Mouse (Mus musculus): ENCODE results near the gene A230050P20Rik. TPM values are rescaled to one million over a fixed set of nuclear protein-coding genes. Genes with fewer than 3 reads are reported as not detected.

The A230050P20Rik gene
- total RNA-seq, 2 experiments from 2014 or later: 19.1 to 20.4 TPM

DNA sequence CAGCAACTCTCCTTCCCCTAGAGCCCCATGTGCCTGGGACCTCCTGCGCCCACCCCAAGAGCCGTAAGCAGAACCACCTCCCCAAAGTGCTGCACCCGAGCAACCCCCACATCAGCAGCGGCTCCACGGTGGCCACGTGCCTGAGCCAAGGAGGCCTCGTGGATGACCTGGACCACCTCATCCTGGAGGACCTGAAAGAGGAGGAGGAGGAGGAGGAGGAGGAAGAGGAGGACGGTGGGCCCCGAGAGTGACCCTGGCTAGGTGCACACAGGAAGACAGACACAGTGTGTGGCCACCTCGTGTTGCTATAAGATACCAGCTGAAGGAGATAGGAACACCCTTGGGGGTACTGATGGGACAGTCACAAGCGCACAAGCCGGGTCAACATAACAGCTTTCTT is 5.1 kb downstream of the A230050P20Rik start:
- DNase-seq: no peak

DNA sequence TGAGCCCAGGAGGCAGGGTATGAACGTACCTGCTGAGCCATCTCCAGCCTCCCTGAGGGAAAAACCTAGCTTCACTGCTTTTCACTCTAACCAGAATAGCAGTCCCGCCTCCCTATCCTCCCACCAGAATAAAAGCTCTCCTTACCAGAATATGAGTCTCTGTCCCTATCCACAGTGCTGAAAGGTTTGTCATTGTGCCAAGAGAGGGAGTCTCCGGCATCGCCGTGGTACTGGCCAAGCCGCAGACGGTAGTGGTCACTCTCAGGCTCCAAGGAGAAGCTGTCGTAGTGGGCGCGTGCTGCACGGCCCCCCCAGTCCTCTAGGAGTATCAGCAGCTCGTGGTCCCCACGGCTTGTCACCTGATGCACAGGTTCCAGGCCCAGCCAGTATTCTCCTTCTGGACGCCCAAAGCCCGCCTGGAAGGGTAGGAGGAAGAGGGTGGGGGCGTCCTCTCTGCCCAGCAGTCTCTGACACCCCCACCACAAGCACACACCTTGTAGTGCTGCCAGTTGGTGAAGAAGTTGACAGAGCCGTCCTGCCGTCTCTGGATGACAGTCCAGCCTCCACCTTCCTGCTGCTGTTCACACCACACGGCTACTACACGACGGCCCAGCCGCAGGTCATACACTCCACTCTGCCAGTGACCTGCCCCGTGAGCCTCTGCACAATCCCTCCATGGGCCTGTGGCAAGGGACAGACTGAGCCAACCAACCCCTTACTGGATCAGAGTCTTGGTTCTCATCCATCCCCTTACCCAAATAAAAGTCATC is 6.8 kb downstream of the A230050P20Rik start:
- DNase-seq: no peak

DNA sequence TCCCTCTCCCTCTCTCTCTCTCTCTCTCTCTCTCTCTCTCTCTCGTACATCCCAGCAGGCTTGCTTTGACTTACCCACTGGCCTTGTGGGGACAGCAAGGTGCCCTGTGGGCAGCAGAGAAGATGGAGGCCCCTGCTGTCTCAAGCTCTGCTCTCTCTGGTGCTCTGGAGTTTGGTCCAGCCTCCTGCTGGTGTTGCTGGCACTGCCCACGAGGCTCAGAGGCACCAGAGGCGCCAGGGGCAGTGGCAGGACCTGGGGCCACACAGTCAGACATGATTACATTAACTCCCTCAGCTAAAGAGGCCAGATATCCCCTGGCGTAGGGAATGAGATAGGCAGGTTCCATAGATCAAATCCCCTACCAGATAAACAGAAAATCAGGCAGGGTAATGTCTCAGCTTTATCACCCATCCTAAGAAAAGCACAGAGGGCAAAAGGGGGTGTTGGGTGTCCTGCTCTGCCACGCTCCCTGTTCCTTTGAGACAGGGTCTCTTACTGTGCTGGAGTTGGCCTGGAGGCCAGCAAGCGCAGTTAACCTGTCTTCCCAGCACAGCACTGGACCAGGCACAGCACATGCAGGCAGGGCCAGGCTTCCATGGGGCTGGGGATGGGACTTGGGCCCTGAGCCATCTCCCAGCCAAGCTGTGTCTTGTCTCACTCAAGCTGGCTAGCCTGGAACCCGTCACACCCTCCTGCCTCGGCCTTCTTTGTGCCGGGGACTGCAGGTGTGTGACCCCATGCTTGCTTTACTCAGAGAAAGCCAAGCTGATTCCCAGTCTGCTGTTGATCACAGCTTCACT is 8.1 kb downstream of the A230050P20Rik start:
- DNase-seq: no peak

DNA sequence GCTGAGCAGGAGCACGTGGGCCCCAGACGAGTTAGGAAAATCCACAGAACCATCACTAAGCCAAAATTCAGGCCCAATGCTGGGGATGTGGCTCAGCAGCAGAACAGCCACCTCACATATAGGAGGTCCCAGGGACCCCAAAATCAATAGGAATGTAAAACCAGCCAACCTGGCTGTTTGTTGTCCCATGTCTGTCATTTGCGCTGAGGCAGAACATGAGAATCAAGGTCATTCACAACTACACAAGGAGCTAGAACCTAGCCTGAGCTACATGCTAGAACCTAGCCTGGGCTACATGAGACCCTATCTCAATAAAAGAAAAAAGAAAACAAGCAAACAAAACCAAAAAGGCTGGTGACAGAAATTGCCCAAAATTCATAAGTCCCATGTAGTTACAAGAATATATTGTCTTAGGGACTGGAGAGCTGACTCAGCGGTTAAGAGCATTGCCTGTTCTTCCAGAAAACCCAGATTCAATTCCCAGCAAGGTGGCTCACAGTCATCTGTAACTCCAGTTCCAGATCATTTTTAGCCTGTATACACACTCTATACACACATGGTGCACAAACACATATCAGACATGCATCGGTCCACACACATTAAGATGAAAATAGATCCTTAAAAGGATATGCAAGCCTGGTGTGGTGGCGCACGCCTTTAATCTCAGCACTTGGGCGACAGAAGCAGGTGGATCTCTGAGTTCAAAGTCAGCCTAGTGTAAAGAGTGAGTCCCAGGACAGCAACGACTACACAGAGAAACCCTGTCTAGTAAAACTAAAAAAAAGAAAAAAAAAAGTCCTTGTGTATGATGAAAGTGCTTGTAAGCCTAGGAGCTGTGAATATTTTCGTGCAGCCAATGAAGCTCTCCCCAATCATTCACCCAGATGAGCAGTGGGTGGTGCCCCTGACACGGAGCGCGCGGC is 8.9 kb downstream of the A230050P20Rik start:
- DNase-seq: no peak

DNA sequence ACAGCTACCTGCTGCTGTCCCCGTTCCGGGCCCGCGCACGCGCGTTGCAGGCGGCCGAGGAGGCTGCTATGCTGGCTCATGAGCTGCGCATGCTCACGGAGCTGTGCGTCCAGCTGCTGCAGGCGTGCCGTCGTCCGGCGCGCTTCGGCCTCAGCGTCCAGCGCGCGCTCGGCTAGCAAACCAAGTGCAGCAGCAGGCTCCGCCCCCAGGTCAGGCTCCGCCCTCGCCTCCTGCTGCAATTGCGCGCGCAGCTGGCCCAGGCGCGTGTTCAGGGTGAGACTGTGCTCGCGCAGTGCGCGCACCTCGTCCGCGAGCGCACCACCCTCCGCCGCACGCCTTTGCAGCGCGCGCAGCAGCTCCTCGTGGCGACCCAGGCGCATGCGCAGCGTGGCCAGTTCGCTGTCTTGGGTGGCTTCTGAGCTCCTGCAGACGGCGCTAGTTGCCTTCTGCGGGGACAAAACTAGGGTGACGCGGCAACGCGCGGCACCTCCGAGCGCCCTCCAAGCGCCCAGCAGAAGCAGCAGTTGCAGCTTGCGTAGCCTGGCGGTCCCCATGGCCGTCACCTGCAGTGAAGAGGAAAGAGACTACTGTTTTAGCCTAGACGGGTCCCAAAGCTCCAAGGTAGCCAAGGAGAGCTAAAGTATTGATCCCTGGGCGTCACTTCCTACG is 9.7 kb downstream of the A230050P20Rik start:
- peak; percentile 100 for DNase-seq

DNA sequence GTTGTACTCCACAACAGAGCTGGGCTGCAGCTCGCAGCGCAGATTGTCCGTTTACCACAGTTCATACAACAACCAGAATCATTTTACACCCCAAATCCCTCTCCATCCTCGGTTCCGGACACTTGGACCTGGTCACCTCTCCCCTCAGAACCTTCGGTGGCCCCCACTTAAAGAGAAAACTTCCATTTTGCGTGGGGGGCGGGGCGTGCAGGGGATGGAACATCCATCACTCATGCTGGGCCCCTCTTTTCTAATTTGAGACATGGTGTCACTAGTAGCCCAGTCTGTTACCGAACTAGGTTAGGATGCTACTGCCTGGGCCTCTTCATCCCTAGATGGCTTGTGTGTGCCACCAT is 10.2 kb downstream of the A230050P20Rik start:
- DNase-seq: peak in 1 of 2 experiments; percentile 48

DNA sequence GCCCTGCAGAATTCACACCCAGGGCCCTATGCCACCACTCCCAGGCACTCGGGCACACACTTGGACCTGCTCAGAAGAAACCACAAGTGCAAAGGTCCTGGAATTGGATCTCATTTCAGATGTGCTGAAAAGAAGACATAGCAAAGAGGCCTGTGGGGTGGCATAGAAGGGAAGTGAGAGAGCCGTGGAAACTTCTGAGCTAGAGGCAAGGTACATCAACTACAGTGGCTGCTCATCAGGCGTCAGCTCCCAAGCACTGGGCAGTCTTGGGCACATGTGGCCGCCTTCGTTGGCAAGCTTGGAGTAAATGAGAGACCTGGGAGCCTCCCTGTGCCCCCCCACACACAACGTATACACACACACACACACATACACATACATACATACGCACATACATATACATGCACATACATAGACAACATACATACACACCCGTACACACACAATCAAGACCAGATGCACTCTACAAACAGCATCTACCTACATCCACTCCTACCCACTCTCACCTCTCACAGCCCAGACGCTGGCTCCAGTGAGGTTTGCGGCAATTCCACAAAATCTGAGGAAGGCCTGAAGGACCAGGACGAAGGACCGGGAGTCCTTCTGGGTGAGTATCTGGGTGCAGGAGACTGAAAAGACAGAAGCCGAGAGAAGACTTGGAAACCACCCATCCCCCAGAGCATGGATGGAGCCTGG is 10.8 kb downstream of the A230050P20Rik start, which contains the start of gene Angptl6:
Gene Angptl6 (minus strand): TSS at position 631 of the 696 bp plus-strand sequence.
- DNase-seq: no peak

DNA sequence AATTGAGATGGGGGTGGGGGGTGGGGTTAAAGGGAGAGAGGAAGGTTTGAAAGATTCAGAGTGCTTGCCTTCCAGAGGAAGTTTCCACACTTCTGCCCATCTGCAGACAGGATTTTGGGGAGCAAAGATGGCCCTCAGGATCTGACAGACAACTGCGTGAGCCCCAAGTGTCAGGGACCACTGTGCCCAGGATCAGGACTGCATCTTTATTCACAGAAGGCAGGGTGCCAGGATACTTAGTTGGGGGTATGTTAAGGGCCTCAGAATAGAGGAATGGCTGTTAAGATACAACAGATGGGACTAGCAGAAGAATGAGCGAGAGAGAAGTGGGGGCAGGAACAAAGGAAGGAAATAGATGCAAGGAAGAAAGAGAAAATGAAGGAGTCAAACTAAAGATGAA is 18.1 kb downstream of the A230050P20Rik start:
- no peak for DNase-seq

DNA sequence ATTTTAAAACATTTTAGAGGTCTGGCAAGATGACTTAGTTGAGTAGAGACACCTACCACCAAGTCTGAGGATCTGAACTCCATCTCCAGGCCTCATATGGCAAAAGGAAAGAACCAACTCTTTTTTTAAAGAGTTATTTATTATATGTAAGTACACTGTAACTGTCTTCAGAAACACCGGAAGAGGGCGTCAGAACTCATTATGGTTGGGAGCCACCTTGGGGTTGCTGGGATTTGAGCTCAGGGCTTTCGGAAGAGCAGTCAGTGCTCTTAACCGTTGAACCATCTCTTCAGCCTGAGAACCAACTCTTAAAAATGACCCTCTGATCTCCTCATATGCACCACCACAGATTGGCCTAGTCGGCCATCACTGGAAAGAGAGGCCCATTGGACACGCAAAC is 18.7 kb downstream of the A230050P20Rik start:
- DNase-seq: no peak

DNA sequence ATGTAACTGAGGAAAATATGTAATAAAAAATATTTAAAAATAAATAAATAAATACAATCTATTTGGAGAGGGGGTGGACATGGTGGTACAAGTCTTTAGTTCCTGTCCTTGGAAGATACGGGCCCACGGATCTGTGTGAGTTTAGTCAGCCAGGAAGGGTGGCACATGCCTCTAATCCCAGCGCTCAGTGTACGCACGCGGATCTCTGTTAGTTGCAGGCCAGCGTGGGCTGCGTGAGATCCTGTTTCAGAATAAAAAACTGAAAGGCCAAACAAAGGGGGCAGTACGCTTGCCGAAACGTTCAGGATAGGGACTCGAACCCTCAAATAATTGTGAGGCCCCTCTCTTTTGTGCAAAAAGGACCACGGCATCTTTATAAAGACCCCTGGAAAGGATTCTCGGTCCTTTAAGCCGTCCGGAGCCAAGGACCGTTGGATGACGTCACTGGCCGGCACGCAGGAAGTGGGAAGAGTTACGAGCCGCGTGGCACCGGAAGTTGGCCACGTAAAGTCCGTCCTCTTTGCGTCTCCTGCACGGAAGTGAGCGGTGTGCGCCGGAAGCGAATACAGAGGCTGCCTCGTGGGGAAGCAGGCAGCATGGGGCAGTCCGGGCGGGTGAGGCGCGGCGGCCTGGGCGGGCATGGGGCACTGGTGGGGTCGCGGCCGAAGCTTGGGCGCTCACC is 19.4 kb downstream of the A230050P20Rik start, which contains the start of gene Ppan:
Gene Ppan (plus strand): TSS at position 472 of the 682 bp plus-strand sequence.
- peak; percentile 94 to 97 for DNase-seq

DNA sequence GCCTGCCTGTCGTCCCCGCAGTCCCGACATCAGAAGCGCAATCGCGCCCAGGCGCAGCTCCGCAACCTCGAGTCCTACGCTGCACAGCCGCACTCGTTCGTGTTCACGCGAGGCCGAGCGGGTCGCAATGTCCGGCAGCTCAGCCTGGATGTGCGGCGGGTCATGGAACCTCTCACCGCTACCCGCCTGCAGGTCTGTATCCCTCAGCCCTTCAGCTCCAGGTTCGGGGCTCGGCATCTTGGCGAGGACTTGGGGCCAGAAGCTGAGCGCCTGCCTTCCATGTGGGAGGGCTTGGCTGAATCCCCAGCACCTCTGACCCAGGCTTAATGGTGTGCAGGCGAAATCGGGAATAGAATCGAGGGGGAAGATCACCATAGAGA is 19.9 kb downstream of the A230050P20Rik start:
- peak in 1 of 2 experiments; percentile 46 for DNase-seq

DNA sequence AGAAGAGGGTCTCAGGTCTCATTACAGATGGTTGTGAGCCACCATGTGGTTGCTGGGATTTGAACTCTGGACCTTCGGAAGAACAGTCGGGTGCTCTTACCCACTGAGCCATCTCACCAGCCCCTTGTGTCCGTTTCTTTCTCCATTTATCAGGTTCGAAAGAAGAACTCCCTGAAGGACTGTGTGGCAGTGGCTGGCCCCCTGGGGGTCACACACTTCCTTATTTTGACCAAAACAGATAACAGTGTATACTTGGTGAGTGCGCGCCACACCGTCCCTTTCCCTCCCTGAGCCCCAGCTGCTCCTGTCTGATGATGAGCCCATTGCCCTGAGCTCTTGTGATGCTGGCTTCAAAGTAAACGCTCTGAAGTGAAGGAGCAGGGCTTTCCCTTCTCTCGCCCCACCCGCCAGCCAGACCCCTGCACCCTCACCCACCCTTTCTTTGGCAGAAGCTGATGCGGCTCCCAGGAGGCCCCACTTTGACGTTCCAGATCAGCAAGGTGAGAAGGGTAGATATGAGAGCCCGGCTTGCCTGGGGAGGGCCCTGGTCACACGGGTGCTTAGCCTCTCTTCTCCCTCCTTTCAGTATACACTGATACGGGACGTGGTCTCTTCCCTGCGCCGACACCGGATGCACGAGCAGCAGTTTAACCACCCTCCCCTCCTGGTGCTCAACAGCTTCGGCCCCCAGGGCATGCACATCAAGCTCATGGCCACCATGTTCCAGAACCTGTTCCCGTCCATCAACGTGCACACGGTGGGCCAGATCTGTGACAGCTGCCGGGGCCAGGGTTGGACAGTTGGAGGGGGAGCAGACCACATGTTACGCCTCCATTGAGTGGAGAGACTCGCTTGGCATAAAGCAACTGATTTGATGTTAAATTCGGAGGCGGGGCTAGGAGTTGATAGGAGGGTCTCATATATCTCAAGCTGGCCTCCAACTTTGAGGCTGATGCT is 21.0 kb downstream of the A230050P20Rik start:
- no peak for DNase-seq

DNA sequence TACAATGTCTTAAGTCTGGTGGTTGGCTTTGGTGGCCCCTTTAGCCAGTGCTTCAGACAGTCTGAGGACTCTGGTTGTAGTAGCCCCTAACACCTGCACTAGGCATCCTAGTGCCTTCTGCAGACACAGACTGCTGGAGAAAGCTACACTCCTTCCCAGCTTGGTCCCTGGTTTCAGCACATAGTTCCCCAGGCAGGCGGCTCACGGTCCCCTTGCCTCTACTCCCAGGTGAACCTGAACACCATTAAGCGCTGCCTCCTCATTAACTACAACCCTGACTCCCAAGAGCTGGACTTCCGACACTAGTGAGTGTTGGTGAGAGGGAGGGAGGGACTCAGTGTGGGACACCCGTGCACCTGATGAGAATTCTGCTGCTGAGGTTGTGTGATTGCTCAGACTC is 22.0 kb downstream of the A230050P20Rik start:
- no peak for DNase-seq

DNA sequence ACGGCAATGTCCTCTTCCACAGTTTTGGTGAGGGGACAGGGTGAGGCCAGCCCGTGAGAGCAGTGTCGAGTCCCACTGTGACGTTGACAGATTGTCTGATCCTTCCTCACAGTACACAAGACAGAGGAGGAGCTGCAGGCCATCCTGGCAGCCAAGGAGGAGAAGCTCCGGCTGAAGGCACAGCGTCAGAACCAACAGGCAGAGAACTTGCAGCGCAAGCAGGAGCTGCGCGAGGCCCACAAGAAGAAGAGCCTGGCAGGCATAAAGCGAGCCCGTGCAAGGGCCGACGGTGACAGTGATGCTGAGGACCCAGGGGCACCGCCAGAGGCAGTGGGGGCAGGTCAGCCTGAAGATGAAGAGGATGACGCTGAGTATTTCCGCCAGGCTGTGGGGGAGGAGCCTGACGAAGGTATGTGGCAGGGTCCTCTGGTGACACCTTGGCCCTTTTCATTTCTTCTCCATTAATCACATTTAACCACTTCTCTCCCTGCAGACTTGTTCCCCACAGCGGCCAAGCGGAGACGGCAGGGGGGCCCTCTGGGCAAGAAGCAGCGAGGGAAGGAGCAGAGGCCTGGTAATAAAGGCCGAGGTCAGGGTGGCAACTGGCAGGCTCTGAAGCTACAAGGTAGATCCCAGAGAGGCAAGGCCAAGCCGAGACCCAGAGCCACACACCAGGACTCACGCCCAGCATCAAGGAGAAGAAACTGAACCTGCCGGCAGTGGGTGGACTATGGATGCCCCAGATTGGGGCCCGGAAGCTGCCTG is 23.1 kb downstream of the A230050P20Rik start:
- DNase-seq: no peak

DNA sequence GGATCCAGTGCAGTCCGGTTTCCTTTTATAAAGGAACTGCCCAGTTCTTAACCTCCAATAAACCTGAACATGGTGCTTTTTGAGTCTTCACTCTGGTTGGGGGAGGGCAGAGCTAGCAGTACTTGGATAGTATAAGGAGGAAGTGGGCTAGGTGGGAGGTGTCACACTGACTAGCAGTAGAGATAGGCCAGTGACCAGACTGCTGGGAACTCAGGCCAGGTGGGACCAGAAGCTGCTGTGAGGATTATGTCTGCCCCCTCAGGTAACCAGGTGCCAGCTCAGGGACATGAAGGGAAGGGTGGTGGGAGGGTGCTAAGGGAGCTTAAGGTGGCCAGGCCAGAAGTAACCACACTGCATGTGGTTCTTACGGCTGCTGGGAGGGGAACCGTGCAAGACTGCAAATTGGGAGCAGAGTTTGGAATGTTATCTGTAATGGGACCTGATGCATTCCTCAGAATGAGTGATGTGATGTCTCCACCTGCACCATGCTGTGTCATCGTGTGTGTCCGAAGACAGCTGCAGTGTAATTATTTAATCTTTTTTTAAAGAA is 23.7 kb downstream of the A230050P20Rik start:
- no peak for DNase-seq

DNA sequence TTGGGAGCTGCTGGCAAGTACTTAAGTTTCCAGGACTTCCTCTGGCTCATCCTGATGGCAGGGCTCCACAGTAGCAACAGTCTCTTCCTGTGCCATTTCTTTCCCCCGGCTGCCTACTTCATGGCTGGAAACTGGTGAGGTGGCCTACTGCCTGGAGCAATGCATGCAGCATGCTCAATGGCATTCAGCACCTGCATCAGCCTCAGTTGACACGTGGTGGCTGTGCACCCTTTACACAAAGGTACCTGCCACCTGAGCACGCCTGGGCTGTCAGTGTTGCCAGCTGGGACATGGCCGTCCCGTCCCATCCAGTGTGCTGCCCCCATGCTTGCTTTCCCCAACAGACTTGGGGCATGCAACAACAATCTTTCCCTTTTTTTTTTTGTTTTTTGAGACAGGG is 24.6 kb downstream of the A230050P20Rik start:
- DNase-seq: no peak

DNA sequence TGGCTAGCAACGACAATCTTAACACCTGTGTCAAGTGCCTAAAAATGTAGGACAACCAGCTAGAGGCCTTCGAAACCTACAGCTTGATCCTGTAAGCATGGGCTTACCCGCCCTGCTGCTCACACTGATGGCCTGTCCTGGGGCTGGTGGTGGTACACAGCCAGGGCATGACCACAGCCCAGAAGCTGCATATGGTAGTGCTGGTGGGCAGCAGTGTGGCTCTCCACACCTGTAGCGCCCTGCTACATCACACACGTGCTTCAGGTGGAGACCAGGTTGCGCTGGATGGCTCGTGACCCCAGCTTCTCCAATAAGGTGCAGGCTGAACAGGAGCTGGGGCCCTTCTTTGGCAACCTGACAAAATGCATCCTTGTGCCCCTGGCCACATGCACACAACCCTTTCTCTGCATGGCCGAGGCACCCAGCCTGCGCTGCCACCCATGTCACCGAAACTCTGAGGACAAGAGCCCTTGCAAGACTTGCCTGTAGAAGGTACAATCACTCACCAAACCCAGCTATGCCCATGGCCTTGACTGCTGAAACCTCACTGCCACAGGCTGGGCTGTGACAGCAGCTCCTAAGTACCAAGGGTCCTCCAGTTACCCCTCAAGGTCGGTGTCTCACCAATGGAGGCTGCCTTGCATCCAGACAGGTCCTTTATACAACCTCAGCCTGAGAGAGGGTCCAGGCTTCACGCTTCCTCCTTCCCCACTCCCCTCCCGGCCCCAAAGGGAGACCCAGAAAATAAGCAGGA is 25.3 kb downstream of the A230050P20Rik start:
- no peak for DNase-seq
